Mouse (Mus musculus): Measurements from ENCODE around the gene Tmem260. TPM values are rescaled to one million over a fixed set of nuclear protein-coding genes. Genes with fewer than 3 reads are reported as not detected.
"Not testable (repeated sequence)": the region's sequence is repeated elsewhere in the genome, so short reads cannot be mapped to it uniquely, and the experiment has no call there.

Tmem260 gene
- total RNA-seq, 2 experiments from 2014 or later: 18.9 to 23.5 TPM

DNA sequence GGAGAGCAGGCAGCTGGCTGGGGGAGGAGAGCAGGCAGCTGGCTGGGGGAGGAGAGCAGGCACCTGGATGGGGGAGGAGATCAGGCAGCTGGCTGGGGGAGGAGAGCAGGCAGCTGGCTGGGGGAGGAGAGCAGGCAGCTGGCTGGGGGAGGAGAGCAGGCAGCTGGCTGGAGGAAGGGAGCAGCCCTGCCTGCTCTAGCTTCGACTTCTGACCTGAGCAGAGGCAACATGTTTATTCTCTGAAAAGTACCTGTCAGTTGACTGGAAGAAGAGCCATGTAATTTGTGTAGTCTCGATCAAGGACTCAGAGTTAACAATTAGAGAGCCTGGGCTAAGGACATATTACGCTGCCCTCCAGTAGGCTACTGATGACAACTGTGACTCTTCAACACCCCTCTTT is 29.9 kb downstream of the Tmem260 start:
- not testable (repeated sequence) for ATAC-seq (replicated peaks; ENCODE audit: low FRiP score, poor library complexity, severe bottlenecking)

GRCm38 (mm10) chr14:48476278-48476677 is 30.4 kb downstream of the Tmem260 start:
- ATAC-seq (replicated peaks; ENCODE audit: low FRiP score, poor library complexity, severe bottlenecking): no peak

GRCm38 (mm10) chr14:48481591-48481990 is 35.7 kb downstream of the Tmem260 start:
- no peak for ATAC-seq (replicated peaks; ENCODE audit: low FRiP score, poor library complexity, severe bottlenecking)

GRCm38 (mm10) chr14:48482762-48483161 is 36.8 kb downstream of the Tmem260 start:
- no peak for ATAC-seq (replicated peaks; ENCODE audit: low FRiP score, poor library complexity, severe bottlenecking)

- ATAC-seq (replicated peaks; ENCODE audit: low FRiP score, poor library complexity, severe bottlenecking): no peak
Observed at GRCm38 (mm10) chr14:48493896-48494295, 48.0 kb downstream of the Tmem260 start.

GRCm38 (mm10) chr14:48502573-48502972 is 56.6 kb downstream of the Tmem260 start:
- no peak for ATAC-seq (replicated peaks; ENCODE audit: low FRiP score, poor library complexity, severe bottlenecking)

- no peak for ATAC-seq (replicated peaks; ENCODE audit: low FRiP score, poor library complexity, severe bottlenecking)
Observed at GRCm38 (mm10) chr14:48503691-48504565, 58.0 kb downstream of the Tmem260 start.

DNA sequence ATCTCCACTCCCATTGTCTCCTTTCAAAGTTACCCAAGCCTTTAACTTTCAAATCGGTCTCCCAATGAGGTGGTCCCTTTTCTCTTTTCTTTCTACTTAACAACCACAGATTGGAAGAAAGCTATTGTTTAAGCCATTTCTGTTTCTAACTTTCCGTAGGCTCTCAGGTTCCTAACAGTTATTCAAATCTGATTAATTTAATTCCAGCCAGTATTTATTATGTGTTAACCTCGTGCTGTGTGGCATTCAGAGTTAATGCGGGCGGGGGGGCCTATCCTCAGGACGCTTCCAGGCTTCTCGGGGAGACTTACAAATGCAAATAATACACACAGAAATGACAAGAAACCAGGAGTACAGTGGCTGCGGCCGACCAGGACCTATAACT is 58.6 kb downstream of the Tmem260 start:
- ATAC-seq (replicated peaks; ENCODE audit: low FRiP score, poor library complexity, severe bottlenecking): no peak

GRCm38 (mm10) chr14:48505606-48506005 is 59.7 kb downstream of the Tmem260 start:
- no peak for ATAC-seq (replicated peaks; ENCODE audit: low FRiP score, poor library complexity, severe bottlenecking)

- ATAC-seq (replicated peaks; ENCODE audit: low FRiP score, poor library complexity, severe bottlenecking): no peak
Observed at GRCm38 (mm10) chr14:48507376-48507775, 61.5 kb downstream of the Tmem260 start.

GRCm38 (mm10) chr14:48509131-48509530 is 63.2 kb downstream of the Tmem260 start:
- no peak for ATAC-seq (replicated peaks; ENCODE audit: low FRiP score, poor library complexity, severe bottlenecking)

GRCm38 (mm10) chr14:48513098-48513823 is 67.3 kb downstream of the Tmem260 start:
- no peak for ATAC-seq (replicated peaks; ENCODE audit: low FRiP score, poor library complexity, severe bottlenecking)

GRCm38 (mm10) chr14:48513824-48514493 is 68.0 kb downstream of the Tmem260 start:
- no peak for ATAC-seq (replicated peaks; ENCODE audit: low FRiP score, poor library complexity, severe bottlenecking)

DNA sequence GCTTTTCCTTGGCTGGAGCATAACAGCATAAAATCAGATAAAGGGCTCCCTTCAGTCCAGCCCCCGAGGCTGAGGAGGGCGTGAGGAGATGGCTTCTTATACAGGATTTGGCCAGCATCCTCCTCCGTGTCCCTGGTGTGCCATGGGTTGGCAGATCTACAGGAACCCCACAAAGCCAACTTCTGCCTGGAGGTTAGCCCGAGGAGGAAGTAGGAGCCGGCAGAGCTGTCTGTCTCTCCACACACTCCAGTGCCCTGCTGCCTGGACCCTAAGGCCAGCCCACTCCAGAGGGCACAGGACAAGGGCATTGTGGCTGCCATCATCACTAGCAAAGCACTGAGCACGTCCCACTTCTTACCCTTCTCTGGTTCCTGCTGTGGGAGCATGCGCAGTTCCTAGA is 68.7 kb downstream of the Tmem260 start:
- ATAC-seq (replicated peaks; ENCODE audit: low FRiP score, poor library complexity, severe bottlenecking): 0 out of 2 replicates have a peak, but pooled peaks have one; percentile 25

- ATAC-seq (replicated peaks; ENCODE audit: low FRiP score, poor library complexity, severe bottlenecking): no peak
Observed at GRCm38 (mm10) chr14:48515538-48515937, 69.6 kb downstream of the Tmem260 start.

GRCm38 (mm10) chr14:48523361-48523760 is 77.4 kb downstream of the Tmem260 start:
- no peak for ATAC-seq (replicated peaks; ENCODE audit: low FRiP score, poor library complexity, severe bottlenecking)

- ATAC-seq (replicated peaks; ENCODE audit: low FRiP score, poor library complexity, severe bottlenecking): peak; percentile 45; the same call in 1 of the 2 replicates
Observed at GRCm38 (mm10) chr14:48524135-48524534, 78.2 kb downstream of the Tmem260 start.

DNA sequence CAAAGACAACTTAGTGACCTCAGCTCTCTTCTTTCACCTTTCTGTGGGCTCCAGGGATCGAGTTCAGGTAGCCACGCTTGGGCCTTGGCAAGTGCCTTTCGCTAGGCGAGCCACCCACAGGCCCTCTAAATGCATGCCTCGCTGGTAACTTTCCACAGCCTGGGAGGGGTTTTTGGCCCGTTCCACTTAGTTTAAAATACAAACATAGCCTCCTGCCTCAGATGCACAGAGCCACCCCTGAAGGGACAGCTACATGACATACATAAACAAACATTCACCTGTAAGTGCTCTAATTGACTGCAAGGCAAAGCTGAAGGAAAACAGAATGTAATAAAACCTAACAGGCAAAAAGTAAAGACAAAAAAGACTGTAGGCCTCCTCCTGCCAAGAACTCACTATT is 79.1 kb downstream of the Tmem260 start:
- no peak for ATAC-seq (replicated peaks; ENCODE audit: low FRiP score, poor library complexity, severe bottlenecking)

DNA sequence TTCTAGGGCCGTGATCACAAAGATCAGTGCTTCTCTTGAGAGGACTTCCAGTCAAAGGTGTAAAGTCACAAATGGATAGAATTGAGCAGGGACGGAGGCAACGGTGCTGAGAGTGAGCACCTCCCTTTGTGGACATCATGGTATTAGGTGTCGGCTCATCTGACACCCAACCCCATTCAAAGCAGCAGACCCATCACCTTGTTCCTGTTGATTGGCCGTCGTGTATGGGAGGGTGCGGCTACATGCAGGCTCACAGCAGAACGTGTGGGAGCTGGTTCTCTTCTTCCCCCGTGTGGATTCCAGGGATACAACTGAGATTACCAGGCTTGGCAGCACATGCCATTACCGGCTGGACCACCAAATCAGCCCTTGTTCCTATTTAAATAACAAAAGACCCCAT is 84.7 kb downstream of the Tmem260 start:
- ATAC-seq (replicated peaks; ENCODE audit: low FRiP score, poor library complexity, severe bottlenecking): no peak

All from erythroid progenitor cell, adult 5-6 weeks (primary cell).